Mouse (Mus musculus): ENCODE results near the gene Nlk. TPM values are rescaled to one million over a fixed set of nuclear protein-coding genes. Genes with fewer than 3 reads are reported as not detected.
"Not testable (repeated sequence)": the region's sequence is repeated elsewhere in the genome, so short reads cannot be mapped to it uniquely, and the experiment has no call there.

Nlk gene
- total RNA-seq, 2 experiments from 2014 or later, result 36.9 to 41.9 TPM

DNA sequence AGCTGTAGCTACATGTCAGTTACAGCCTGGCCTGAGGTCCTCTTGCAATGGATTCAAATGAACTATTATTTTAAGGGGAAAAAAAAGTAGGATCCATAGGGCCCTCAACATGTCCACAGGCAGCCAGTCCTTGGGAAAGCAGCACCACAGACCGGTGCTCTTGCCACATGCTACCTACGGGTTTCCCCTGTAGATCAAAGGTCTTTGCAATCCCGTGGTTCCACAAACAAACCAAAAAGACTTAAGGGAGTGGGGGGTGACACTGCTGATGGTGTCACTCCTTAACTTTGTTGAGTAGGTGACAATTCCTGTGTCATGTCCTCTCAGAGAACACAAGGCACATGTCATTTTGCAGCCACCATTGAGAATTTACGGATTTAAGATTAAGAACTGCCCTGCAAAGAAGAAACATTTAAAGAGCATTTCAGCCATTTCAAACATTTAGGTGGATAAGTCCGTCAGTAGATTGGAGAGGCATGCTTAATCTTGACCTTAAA lies 147.6 kb downstream of the Nlk start:
- no peak for DNase-seq (ENCODE audit: low spot score in 2 of 2)

DNA sequence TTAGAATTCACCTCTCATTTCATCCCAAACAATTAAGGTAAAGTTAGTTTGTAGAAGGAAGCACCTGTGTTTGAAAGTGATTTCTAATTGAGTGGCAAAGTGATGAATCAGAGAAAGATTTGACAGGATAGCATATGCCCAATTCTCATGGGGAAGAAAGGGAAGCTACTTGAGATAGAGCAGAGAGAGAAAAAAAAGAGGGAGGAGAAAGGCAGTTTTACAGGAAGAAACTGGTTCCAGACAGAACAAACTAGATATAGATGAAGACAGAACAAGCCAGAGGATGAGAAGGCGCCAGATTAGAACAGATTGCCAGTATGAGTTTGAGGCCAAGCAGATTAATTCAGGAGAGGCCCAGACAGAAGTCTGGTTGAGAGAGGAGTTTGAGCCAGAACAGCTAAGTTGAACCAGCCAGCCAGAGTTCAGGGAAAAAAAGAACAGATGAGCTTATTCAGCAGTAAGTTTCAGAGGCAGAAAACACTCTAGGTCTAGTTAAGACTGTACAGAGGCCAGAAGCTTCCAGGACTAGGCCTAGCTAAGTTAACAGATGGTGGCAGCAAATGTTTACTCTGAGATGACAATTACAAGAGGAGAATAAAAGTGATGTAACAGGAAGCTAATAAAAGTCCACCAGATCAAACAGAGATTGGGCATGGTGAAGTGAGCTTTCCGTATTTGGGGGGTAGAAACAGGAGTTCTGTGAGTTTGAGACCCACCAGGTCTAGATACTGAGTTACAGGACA lies 149.3 kb downstream of the Nlk start:
- no peak for DNase-seq (ENCODE audit: low spot score in 2 of 2)

DNA sequence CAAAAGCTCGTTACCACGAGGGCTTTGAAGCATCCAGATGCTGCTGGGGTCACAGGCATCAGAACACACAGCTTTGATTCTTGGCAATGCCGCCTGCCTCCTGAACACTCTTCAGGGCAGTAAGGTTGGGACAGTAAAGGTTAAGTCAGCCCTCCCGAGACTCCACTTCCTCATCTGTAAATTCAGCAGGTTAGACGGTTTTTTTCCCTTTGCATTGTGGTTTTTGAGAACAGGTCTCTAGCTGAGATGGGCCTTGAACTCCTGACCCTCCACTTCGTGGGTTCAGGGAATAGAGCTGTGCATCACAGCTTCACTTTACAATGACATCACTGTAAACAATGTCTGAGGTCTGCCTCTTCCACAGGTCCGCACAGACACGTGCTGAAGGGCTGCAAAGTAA lies 152.0 kb downstream of the Nlk start:
- DNase-seq (ENCODE audit: low spot score in 2 of 2), result no peak

DNA sequence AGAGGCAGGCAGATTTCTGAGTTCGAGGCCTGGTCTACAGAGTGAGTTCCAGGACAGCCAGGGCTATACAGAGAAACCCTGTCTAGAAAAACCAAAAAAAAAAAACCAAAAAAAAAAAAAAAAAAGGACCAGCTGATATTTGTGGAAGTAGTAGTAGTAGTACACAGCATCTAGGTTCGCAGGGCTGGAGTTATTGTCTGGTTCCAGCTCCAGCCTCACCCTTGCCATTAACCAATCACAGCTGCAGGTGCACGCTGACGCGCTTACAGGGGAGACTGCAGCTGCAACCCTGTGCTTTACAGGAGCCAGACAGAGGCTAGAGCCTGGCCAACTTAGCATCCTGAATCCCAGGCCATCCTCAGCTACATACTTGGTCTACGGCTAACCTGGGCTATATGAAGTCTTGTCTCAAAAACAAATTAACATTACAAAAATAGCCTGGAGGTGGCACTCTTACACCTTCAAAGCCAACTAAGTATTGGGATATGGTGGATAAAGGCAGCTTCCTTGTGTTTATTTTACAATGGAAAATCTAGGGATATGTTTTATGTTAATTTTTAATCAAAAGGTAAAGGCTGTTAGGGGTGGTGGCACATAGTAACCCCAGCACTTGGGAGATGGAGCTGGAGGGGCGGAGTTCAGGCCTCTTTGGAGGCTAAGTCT lies 152.6 kb downstream of the Nlk start:
- no peak for DNase-seq (ENCODE audit: low spot score in 2 of 2)

DNA sequence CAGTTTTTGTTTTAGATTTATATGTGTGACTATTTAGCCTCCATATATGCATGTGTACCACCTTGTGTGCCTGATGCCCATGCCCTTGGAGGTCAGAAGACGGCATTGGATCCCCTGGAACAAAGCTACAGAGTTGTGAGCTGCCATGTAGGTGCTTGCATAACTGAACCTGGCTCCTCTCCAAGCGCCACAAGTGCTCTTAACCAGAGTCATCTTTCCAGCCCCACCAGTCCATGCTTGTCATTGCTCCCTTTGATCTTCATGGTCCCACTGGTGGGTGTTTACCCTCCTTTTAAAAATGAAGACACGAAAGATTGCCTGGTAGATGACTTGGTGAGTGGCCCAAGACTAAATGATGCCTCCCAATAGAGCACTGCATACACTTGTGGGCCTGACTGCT lies 156.8 kb downstream of the Nlk start:
- DNase-seq (ENCODE audit: low spot score in 2 of 2), result no peak

DNA sequence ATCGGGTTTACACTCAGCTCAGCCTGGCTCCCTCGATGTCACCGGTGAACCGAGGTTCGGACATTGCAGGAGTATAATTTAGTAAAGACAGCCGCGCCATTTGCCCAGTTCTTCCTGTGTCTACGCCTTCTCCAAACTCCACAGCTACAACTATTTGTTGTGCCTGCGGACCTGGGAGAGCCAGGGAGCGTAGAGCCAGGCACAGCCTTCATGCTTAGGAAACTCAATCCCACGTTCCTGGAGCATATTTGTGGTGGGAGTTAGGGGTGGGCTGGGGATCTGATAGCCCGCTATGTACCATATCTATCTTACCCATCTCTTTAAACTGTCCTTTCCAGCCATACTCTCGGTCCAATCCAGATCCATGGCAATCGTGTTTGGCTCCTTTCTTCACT lies 160.5 kb downstream of the Nlk start:
- no peak for DNase-seq (ENCODE audit: low spot score in 2 of 2)

DNA sequence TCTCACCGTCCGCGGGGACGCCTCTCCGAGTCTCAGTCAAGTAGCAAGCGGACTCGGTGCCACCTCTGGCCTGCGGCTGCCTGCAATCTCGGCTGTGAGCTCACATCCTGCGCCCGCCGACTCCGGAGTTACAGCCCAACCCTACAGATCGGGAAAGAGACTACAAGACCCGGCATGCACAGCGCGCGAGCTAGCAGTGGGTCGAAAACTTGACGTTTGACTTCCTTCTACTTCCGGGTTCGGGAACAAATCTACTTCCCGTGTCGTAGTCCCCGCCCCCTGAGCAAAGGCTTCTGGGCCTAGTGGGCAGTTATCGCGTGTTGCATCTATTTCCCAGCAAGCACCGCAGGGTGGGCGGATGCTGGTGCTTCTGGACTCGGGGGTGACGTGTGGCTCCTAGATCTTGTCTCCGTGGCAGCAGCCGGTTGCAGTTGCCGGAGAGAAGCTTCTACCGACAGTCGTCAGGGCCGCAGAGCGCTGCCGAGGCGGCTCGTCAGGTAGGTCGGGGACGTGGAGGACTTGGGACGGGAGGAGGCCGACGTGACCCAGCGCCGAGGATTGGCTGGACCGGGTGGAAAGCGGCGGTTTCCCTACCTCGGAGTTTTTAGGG lies 161.0 kb downstream of the Nlk start, which contains the start of the genes Tnfaip1 and Ift20:
TSS of gene Tnfaip1 (minus strand) at position 253 of the 610 bp plus-strand sequence.
TSS of gene Ift20 (plus strand) at position 282 of the 610 bp plus-strand sequence.
- peak; percentile 95 to 96 for DNase-seq (ENCODE audit: low spot score in 2 of 2)

DNA sequence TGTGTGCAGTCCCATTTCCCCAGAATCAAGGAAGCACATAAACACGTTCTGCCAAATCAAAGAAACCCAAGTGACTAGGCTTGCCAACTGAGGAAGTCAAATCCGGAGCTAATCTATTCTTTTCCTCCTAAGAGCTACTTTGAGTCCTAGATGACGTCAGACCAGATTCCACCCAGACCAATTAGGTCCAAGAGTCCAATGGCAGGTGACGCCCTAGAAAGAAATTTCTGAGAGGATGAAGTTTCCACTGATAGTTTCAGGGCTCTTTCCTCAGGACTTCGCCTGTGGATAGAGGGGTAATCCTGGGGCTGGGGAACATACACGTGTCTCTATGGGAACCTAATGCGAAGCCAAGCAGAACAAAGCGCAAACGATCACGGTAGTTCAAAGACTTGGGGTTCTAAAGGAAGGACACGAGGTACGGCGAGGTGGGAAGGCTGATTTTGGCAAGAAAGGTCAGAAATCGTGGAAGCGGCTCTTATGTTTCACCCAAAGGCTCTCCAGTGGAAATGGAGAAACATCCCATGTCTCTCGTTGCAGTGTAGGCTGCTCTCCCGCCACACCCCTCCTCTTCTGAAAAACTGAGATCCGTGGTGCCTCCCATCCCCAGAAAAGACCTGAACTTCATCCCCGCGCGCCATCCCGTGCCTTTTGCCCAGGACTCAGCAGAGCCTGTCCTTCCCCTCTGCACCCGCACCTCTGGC lies 161.6 kb downstream of the Nlk start:
- no peak for DNase-seq (ENCODE audit: low spot score in 2 of 2)

DNA sequence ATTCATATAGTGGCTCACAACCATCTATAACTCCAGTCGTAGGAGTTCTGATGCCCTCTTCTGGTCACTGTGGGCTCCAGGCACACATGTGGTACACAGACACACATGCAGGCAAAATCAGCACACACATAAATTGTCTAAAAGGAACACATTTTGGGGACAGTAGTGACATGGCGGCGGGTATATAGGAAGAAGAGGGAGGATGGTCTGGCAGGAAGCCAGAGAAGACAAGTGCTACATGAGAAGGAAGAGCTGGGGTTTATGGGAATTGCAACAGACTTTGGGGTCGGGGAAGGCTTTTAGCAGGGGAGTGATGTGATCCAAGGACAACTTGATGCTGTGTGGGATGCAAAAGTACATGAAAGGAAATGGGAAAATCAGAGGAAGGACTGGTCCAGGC lies 162.7 kb downstream of the Nlk start:
- DNase-seq (ENCODE audit: low spot score in 2 of 2), result no peak

DNA sequence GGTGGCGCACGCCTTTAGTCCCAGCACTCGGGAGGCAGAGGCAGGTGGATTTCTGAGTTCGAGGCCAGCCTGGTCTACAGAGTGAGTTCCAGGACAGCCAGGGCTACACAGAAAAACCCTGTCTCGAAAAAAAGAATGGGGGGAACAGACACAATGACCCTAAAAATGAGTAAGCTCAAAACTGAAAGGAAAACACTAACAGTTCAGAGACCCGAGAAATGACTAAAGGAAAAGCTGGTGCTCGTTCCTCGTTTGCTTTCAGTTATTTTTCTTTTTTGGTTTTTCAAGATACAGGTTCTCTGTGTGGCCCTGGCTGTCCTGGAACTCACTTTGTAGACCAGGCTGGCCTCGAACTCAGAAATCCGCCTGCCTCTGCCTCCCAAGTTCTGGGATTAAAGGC lies 165.7 kb downstream of the Nlk start:
- DNase-seq (ENCODE audit: low spot score in 2 of 2), result not testable (repeated sequence)

DNA sequence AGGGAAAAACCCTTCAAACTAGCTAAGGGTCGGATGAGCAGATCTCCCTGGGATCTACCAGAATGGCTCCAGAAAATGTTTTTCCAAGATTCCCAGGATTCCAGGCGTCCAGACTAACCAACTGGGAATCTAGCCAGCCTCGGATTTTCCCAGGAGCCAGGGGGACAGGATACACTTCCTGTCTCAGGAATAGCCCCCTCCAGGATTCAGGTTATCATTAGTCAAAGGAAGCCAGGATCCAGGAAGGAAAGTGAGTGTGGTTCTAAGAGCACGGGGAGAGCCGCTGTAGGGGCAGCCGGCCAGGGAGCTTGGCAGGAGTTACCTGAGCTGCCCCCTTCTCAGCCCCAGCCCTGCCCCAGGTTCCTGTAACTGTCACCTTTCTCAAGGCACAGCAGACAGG lies 166.1 kb downstream of the Nlk start:
- DNase-seq (ENCODE audit: low spot score in 2 of 2), result no peak

DNA sequence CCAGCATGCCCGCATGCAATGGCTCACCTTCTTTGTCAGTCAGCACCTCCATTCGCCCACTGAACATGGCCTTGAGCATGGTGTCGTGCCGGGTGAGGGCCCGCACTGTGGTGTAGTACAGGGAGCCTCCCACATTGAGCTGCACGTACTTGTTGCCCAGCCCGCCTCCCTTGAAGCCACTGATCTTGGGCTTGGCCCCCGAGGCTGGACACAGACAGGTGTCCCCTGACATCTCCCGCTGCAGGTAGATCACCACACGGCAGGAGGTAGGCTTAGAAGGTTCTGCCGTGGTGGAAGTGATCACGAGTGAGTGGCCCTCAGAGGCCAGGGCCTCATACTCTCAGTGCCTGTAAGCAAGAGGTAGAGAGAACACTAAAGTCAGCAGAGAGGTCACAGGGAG lies 167.2 kb downstream of the Nlk start:
- DNase-seq (ENCODE audit: low spot score in 2 of 2), result no peak

DNA sequence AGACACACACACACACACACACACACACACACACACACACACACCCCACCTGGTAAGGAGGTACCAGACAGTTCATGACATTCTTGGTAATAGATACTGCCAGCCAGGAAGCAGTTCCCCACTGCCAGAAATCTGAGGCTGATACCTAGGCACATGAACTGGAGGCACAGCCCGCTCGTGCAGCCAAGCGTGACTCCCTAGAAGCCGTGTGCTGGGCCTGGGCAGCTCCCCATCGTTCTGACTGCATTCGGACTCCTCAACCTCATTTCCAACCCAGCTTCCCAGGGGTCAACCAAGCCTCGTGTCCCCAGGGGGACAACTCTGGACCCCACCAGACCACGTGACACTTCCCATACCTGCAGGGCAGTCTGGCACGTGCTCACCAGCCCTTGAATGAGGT lies 168.5 kb downstream of the Nlk start:
- no peak for DNase-seq (ENCODE audit: low spot score in 2 of 2)

DNA sequence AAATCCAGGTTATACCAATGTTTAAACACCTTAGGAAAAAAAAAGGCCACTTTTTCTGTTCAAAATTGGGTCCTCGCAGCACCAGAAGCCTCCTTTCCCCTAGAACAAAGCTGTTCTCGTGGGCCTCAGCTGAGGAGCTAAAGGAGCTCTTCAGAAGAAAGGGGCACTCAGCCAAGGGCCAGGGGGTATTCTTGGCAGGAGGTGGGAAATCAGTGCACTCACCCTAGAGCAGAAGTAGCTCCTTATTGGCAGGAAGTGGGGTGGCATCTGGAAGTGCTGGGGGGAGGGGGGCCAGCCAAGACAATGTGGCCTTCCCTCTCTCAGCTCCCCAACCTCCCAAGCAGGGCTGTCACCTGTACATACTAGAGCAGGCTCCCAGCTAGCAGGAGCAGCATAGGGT lies 172.3 kb downstream of the Nlk start:
- no peak for DNase-seq (ENCODE audit: low spot score in 2 of 2)

DNA sequence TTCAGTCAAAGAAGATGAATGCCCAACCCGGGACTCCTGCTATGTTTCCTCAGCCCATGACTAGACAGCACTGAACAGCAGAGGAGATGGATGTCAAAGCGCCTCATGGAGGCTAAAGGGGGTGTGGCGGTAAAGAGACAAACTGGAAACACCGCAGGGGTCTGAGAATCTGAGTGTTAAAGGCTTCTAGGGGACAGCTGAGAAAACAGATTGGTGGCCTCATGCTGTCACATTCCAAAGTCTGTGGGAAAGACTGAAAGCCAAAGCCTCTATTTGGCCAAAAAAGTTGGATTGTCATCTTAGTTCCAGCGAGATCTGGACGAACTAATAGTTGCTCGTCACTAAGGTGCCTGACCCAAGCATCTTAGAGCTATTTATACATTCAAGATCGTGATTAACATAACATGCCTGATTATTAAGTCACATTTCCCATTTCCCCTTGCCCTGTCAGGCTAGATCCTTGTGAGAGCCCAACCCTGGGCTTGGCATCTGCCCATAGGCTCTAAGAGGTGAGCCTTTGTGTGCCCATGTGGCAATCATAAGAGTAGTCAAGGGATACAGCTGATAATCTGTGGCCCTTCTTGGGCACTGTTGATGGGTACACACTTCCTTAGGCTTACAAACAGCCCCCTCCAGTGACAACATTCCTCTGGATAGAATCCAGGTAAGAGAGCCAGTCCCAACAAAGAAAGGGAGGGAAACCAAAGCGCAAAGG lies 173.8 kb downstream of the Nlk start:
- DNase-seq (ENCODE audit: low spot score in 2 of 2), result no peak

DNA sequence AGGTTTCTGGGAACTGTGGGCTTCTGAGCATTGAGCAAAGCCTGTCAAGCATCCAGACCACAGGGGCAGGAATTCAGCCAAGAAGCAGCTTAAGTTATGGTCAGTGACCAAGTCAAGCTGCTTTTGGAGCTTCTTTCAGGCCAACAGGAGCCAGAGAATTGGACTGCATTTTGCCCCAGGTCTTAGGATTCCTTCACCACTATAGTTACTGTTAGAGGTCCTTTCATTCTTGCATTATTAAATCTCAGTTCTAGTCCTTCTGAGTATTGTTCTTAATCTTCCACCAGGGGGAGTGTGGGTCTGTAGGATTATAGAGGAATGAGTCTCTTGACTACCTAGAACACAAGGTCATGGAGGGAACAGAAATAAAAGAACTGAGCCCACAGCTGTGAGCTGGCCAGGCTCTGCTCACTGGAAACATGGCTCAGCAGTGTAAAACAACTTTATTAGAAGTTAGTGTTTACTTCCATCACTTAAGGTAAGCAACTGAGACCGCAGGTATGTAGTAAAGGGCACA lies 174.6 kb downstream of the Nlk start:
- DNase-seq (ENCODE audit: low spot score in 2 of 2), result no peak

DNA sequence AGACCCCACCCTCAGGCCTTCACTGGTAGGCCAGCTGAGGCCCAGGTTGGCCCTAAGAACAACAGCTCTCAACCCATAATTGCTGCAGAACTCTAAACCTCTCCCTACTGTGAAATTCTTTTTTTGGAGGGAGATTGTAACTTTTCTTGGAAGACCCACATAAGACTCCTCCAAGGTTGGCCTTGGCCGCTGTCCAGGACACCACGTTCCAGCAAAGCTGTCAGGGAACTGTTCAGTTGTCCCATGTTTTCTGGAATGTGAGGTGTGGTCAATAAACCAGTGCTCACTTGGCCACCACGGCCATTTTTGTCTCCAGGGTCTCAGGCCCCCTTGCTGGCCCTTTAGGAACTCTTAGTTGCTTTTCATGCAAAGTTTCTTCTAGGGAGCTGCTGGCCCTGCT lies 175.3 kb downstream of the Nlk start:
- no peak for DNase-seq (ENCODE audit: low spot score in 2 of 2)

DNA sequence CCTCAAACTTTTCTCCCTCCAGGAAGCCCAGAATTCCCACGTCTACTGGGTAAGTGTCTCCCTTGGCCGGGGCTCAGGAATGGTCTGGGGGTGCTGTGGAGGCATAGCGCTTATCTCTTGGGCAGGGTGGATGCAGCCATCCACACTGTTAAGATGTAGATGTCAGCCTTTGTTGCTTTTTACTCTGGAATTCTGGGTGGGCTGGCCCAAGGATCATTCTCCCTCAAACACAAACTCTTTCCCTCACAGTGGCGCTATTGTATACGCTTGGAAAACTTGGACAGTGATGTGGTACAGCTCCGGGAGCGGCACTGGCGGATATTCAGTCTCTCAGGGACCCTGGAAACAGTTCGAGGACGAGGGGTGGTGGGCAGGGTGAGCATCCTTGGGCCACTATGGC lies 178.2 kb downstream of the Nlk start:
- DNase-seq (ENCODE audit: low spot score in 2 of 2), result no peak

All from layer of hippocampus, postnatal 10 days (tissue).